ENCODE assay signal across 8 mouse cellular contexts in the genomic region with DNA sequence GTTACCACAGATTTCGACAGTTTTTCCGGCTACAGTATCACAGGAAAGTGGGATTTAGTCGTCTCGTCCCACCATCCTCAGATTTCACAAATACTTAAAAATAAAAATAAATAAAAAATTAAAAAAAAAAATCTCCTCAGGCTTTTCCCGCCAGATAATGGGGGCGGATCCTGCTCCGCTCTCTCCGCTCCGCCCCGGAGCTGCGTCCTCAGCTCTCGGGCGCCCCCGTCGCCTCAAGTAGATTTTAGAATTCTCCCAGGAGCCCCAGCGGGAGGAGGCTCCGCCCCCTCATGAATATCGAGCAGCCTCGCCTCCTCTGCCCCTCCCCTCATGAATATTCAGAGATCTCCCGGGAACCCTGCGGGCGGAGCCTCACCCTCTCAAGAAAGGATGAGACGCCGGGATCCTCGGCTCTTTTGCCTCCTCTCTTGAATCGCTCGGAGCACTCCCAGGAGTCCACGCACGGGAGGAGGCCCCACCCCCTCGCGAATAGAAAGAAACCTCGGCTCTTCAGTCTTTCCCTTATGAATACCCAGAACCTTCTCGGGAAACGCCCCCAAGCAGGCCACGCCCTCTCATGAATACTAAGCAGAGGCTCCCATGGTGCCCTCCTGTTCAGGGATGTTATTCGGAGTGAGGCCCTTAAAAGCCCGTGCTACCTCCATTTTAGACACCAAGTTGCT. TPM values are rescaled to one million over a fixed set of nuclear protein-coding genes. Genes with fewer than 3 reads are reported as not detected.
DNase-seq lines count a peak whose midpoint lies in the region; ATAC-seq lines count a peak whose summit lies in the region.

Gene Fbxo47, minus strand, starts transcription at position 237 of the 683 bp plus-strand sequence.

- H3K9me3 ChIP-seq in intestine, embryonic 14.5 days (ENCODE audit: control insufficient read depth, low read length) = peaks cover 4% of the 10 kb centered on the region; the same call in 1 of the 2 replicates

- peak within 1 kb of the TSS; percentile 90 for H3K27ac ChIP-seq in intestine, embryonic 14.5 days (ENCODE audit: low read depth)

- H3K4me1 ChIP-seq in intestine, embryonic 14.5 days (replicated peaks; ENCODE audit: control insufficient read depth, insufficient read depth, low read length) = no peaks in the 10 kb centered on the region

- intact Hi-C loops in left cerebral cortex, postnatal 14 days (cut with DNase I) = loop anchor here (5.0 kb wide), 3 partner anchors 42 to 182 kb away; partner anchors contain the start of genes B230217C12Rik, Lasp1, Pcgf2 and Psmb3

- DNase-seq in adrenal gland, adult 18-20 months (ENCODE audit: low spot score in 2 of 2) = peak; percentile 90 to 93
- DNase-seq in embryo, embryonic 11 days = peak; percentile 100
- peak; percentile 94 for DNase-seq in gastrocnemius, postnatal 25 days
- DNase-seq in intestine, embryonic 14.5 days (ENCODE audit: low spot score) = peak; percentile 95
- DNase-seq in left cerebral cortex, postnatal 14 days (ENCODE audit: low spot score in 2 of 2) = peak; percentile 96 to 98
- peak; percentile 99 for DNase-seq in mesoderm, embryonic 11.5 days (ENCODE audit: low read depth, low spot score)
- DNase-seq in right cerebral cortex, postnatal 36 days (ENCODE audit: low spot score in 2 of 2) = peak; percentile 94 to 96
- peak; percentile 97 for DNase-seq in yolk sac, embryonic 10.5 days (ENCODE audit: low spot score)

- H3K4me2 ChIP-seq in intestine, embryonic 14.5 days (ENCODE audit: low read length) = peak within 1 kb of the TSS; percentile 61

- H3K36me3 ChIP-seq in intestine, embryonic 14.5 days (ENCODE audit: control insufficient read depth, insufficient read depth, low read length) = no peaks in the 10 kb centered on the region

- H3K4me3 ChIP-seq in intestine, embryonic 14.5 days (ENCODE audit: low read depth, low read length) = peak within 1 kb of the TSS; percentile 65

- ATAC-seq in intestine, embryonic 14.5 days (replicated peaks; ENCODE audit: low FRiP score, low TSS enrichment, low read depth) = peak; percentile 95

- under 1% methylated on average over 37 of the region's 37 CpGs for WGBS in intestine, embryonic 14.5 days

- H3K27me3 ChIP-seq in intestine, embryonic 14.5 days (replicated peaks; ENCODE audit: control insufficient read depth, insufficient read depth, low read length) = no peaks in the 10 kb centered on the region

- H3K9ac ChIP-seq in intestine, embryonic 14.5 days (ENCODE audit: low read length) = peak within 1 kb of the TSS; percentile 65

RNA-seq across cellular contexts. Expression of gene Fbxo47, which starts in this region (rescaled TPM):
- 1 to 10 TPM in 1 of 2 experiments, under 1 TPM in 1; 0.58 to 1.2 TPM for total RNA-seq in adrenal gland, adult 18-20 months (2021)
- under 1 TPM; 0.11 to 0.15 TPM for total RNA-seq in gastrocnemius, postnatal 25 days (2021)
- 0.39 and 0.54 TPM in 2 replicates for polyA plus RNA-seq in intestine, embryonic 14.5 days (2014; fragmentation: Nextera tagmentation; extraction: Ambion mirVana)
- total RNA-seq in left cerebral cortex, postnatal 14 days (2021) = under 1 TPM; 0.86 to 0.99 TPM

Comparison
In these comparisons a context has a peak if more than half of its experiments do, and no peak if none do; other contexts are left out.
1. Peak in every context shown above with its lines: DNase-seq, ATAC-seq, H3K4me3 ChIP-seq and H3K27ac ChIP-seq.
2. Peak in DNase-seq in gastrocnemius, postnatal 25 days; RNA of the gene not detected or under 1 TPM.
3. Peak in DNase-seq, ATAC-seq, H3K4me3 ChIP-seq, H3K27ac ChIP-seq, H3K9ac ChIP-seq and H3K4me2 ChIP-seq in intestine, embryonic 14.5 days; RNA of the gene not detected or under 1 TPM.
4. Peak in DNase-seq in left cerebral cortex, postnatal 14 days; RNA of the gene not detected or under 1 TPM.